Mouse (Mus musculus) heart, embryonic 13.5 days (tissue): ENCODE results near the gene Rusc2. TPM values are rescaled to one million over a fixed set of nuclear protein-coding genes. Genes with fewer than 3 reads are reported as not detected.

ENCODE experiments used
- polyA plus RNA-seq: library from polyadenylated mRNA; unstranded; fragments of >200 nt; fragmentation: Nextera tagmentation; extraction: Ambion mirVana; gene quantifications from 2 replicates; pipeline ENCODE4 v1.2.1, GENCODE M21; 2015

The Rusc2 gene
- polyA plus RNA-seq, 1 experiment from 2014 or later: 13.9 TPM

Other genes with a start within 250 kb of the Rusc2 start
- gene Atp8b5, start 114.8 kb upstream of the Rusc2 start, polyA plus RNA-seq: 0.08 and 0.15 TPM in 2 replicates
- 0.11 TPM in 1 of 2 replicates, not detected in the other for gene Fam166b, start 47.2 kb downstream of the Rusc2 start, polyA plus RNA-seq
- gene Tesk1, start 60.0 kb downstream of the Rusc2 start, polyA plus RNA-seq: 3.8 and 4.0 TPM in 2 replicates
- 1.9 and 2.6 TPM in 2 replicates for gene Cd72, start 72.6 kb downstream of the Rusc2 start, polyA plus RNA-seq
- gene Sit1, start 101.8 kb downstream of the Rusc2 start, polyA plus RNA-seq: not detected in 2 replicates
- 70.9 and 77.6 TPM in 2 replicates for gene Ccdc107, start 110.9 kb downstream of the Rusc2 start, polyA plus RNA-seq
- gene Arhgef39, start 117.7 kb downstream of the Rusc2 start, polyA plus RNA-seq: 32.0 and 40.3 TPM in 2 replicates
- 1.8 and 2.0 TPM in 2 replicates for gene Car9, start 125.0 kb downstream of the Rusc2 start, polyA plus RNA-seq
- gene Tpm2, start 141.8 kb downstream of the Rusc2 start, polyA plus RNA-seq: 143 and 157 TPM in 2 replicates
- 57.8 and 59.1 TPM in 2 replicates for gene Creb3, start 180.4 kb downstream of the Rusc2 start, polyA plus RNA-seq
- gene Tln1, start 180.7 kb downstream of the Rusc2 start, polyA plus RNA-seq: 76.9 and 78.1 TPM in 2 replicates
- gene Rgp1, start 196.7 kb downstream of the Rusc2 start, polyA plus RNA-seq: 20.6 and 21.4 TPM in 2 replicates
- 20.3 and 22.4 TPM in 2 replicates for gene Gba2, start 196.9 kb downstream of the Rusc2 start, polyA plus RNA-seq
- gene Msmp, start 202.5 kb downstream of the Rusc2 start, polyA plus RNA-seq: 0.62 and 2.1 TPM in 2 replicates
- 7.2 and 7.7 TPM in 2 replicates for gene Npr2, start 250.0 kb downstream of the Rusc2 start, polyA plus RNA-seq